Mouse (Mus musculus) ES-Bruce4 (cell line): ENCODE results near the gene Katnbl1. TPM values are rescaled to one million over a fixed set of nuclear protein-coding genes. Genes with fewer than 3 reads are reported as not detected.

ENCODE experiments used
- H3K27ac ChIP-seq: 2 replicates; pipeline ENCODE4 v1.5.1; 2012; ENCODE audit warnings: low read length, inconsistent platforms; ENCODE audit not compliant: insufficient read depth
- H3K27me3 ChIP-seq: 2 replicates; pipeline ENCODE4 v1.6.1; 2012; ENCODE audit warnings: mild to moderate bottlenecking, low read length, inconsistent platforms; ENCODE audit not compliant: control insufficient read depth, poor library complexity, insufficient read depth, severe bottlenecking
- H3K36me3 ChIP-seq: 2 replicates; pipeline ENCODE4 v1.6.1; 2012; ENCODE audit warnings: inconsistent platforms, mild to moderate bottlenecking, low read length, moderate library complexity; ENCODE audit not compliant: control insufficient read depth, poor library complexity, insufficient read depth, severe bottlenecking
- H3K4me1 ChIP-seq: one replicate; pipeline ENCODE4 v1.8.1; 2011; ENCODE audit warnings: low read length; ENCODE audit not compliant: control insufficient read depth, insufficient read depth
- H3K4me3 ChIP-seq: 2 replicates; pipeline ENCODE4 v1.5.1; 2011; ENCODE audit warnings: low read depth, mild to moderate bottlenecking, low read length
- H3K9ac ChIP-seq: 2 replicates; pipeline ENCODE4 v1.6.1; 2012; ENCODE audit warnings: low read depth, mild to moderate bottlenecking, inconsistent platforms; ENCODE audit not compliant: poor library complexity, severe bottlenecking
- H3K9me3 ChIP-seq: replicated peaks from 2 replicates; pipeline ENCODE4 v1.6.1; 2012; ENCODE audit warnings: mild to moderate bottlenecking, low read length, inconsistent platforms; ENCODE audit not compliant: control insufficient read depth, poor library complexity, insufficient read depth, severe bottlenecking
- CTCF ChIP-seq: IDR thresholded peaks from one replicate; pipeline ENCODE4 v1.8.1; 2011; ENCODE audit warnings: low read depth, low read length
- EP300 ChIP-seq: IDR thresholded peaks from 2 replicates; pipeline ENCODE4 v1.6.1; 2011; ENCODE audit warnings: low read depth, low read length; ENCODE audit not compliant: insufficient read depth
- POLR2A ChIP-seq: IDR thresholded peaks from one replicate; pipeline ENCODE4 v1.8.1; 2011; ENCODE audit warnings: low read length; ENCODE audit not compliant: insufficient read depth
- polyA plus RNA-seq: library from polyadenylated mRNA; stranded (reverse); fragments of >200 nt; gene quantifications from 2 replicates; pipeline ENCODE4 v1.2.4, GENCODE M21; 2011; ENCODE audit warnings: low read depth; ENCODE audit not compliant: missing spikeins, insufficient read depth, insufficient read length

The Katnbl1 gene
- polyA plus RNA-seq, 1 experiment, result 51.5 TPM

GRCm38 (mm10) chr2:112390843-112391242 lies 11.8 kb downstream of the Katnbl1 start:
- no peak overlapping the region for H3K9ac ChIP-seq
- H3K27me3 ChIP-seq, result no peaks in the 10 kb centered on the region
- peaks cover 5% of the 10 kb centered on the region; the same call in 1 of the 2 replicates for H3K36me3 ChIP-seq
- no peak overlapping the region for H3K4me3 ChIP-seq
- H3K4me1 ChIP-seq, result peaks cover 1% of the 10 kb centered on the region
- no peaks in the 10 kb centered on the region for H3K9me3 ChIP-seq
- no peak overlapping the region for H3K27ac ChIP-seq
- TF ChIP-seq CTCF (no peak), POLR2A (no peak), EP300 (no peak)

GRCm38 (mm10) chr2:112391346-112392000 lies 12.5 kb downstream of the Katnbl1 start:
- peaks cover 1% of the 10 kb centered on the region for H3K4me1 ChIP-seq
- H3K27ac ChIP-seq, result no peak overlapping the region
- TF ChIP-seq EP300 (no peak), CTCF (no peak), POLR2A (no peak)
- H3K4me3 ChIP-seq, result no peak overlapping the region
- no peaks in the 10 kb centered on the region for H3K27me3 ChIP-seq
- no peaks in the 10 kb centered on the region for H3K9me3 ChIP-seq
- H3K36me3 ChIP-seq, result peaks cover 2% of the 10 kb centered on the region; the same call in 1 of the 2 replicates
- H3K9ac ChIP-seq, result no peak overlapping the region

- no peak overlapping the region for H3K27ac ChIP-seq
- H3K27me3 ChIP-seq, result no peaks in the 10 kb centered on the region
These were observed 13.7 kb downstream of the Katnbl1 start for GRCm38 (mm10) chr2:112392689-112393088.

GRCm38 (mm10) chr2:112393958-112394357 lies 14.9 kb downstream of the Katnbl1 start:
- H3K9me3 ChIP-seq, result no peaks in the 10 kb centered on the region
- H3K9ac ChIP-seq, result no peak overlapping the region

More at GRCm38 (mm10) chr2:112392689-112393088, 13.7 kb downstream of the Katnbl1 start:
- TF ChIP-seq CTCF (no peak), EP300 (no peak), POLR2A (no peak)
- Histone ChIP-seq H3K4me1 (peaks cover 1% of the 10 kb centered on the region), H3K4me3 (no peak overlapping the region), H3K9me3 (no peaks in the 10 kb centered on the region), H3K9ac (no peak overlapping the region), H3K36me3 (peaks cover 2% of the 10 kb centered on the region; the same call in 1 of the 2 replicates)

GRCm38 (mm10) chr2:112396649-112397048 lies 17.6 kb downstream of the Katnbl1 start:
- no peak overlapping the region for H3K27ac ChIP-seq
- no peaks in the 10 kb centered on the region for H3K27me3 ChIP-seq
- no peaks in the 10 kb centered on the region for H3K36me3 ChIP-seq
- TF ChIP-seq POLR2A, result no peak
- no peak for TF ChIP-seq CTCF
- TF ChIP-seq EP300, result no peak
- no peaks in the 10 kb centered on the region for H3K9me3 ChIP-seq
- H3K9ac ChIP-seq, result no peak overlapping the region
- no peak overlapping the region for H3K4me3 ChIP-seq
- no peaks in the 10 kb centered on the region for H3K4me1 ChIP-seq

More at GRCm38 (mm10) chr2:112393958-112394357, 14.9 kb downstream of the Katnbl1 start:
- no peak for TF ChIP-seq POLR2A
- no peak for TF ChIP-seq CTCF
- no peak for TF ChIP-seq EP300
- peaks cover 1% of the 10 kb centered on the region for H3K4me1 ChIP-seq
- H3K4me3 ChIP-seq, result no peak overlapping the region
- no peak overlapping the region for H3K27ac ChIP-seq
- no peaks in the 10 kb centered on the region for H3K36me3 ChIP-seq
- H3K27me3 ChIP-seq, result no peaks in the 10 kb centered on the region

- no peak overlapping the region for H3K4me3 ChIP-seq
- H3K9me3 ChIP-seq, result no peaks in the 10 kb centered on the region
- no peaks in the 10 kb centered on the region for H3K4me1 ChIP-seq
- no peaks in the 10 kb centered on the region for H3K27me3 ChIP-seq
- no peak overlapping the region for H3K27ac ChIP-seq
- H3K36me3 ChIP-seq, result peaks cover 32% of the 10 kb centered on the region
- TF ChIP-seq EP300 (no peak), CTCF (no peak), POLR2A (no peak)
- H3K9ac ChIP-seq, result no peak overlapping the region
These were observed 28.0 kb downstream of the Katnbl1 start for GRCm38 (mm10) chr2:112407030-112407429.
